ENCODE assay signal across 7 mouse cellular contexts in genomic region chr5:123930508-123930989, GRCm38 (mm10). TPM values are rescaled to one million over a fixed set of nuclear protein-coding genes. Genes with fewer than 3 reads are reported as not detected.
A peak's percentile ranks its signal among the peaks of the same experiment; 100 is the strongest.
DNase-seq lines count a peak whose midpoint lies in the region; ATAC-seq lines count a peak whose summit lies in the region.

Ccdc62 (plus strand) TSS chr5:123930679.

- peaks cover 2% of the 10 kb centered on the region; the same call in 1 of the 2 replicates for H3K4me1 ChIP-seq in intestine, embryonic 16.5 days (ENCODE audit: control insufficient read depth, insufficient read depth, low read length)
- H3K4me1 ChIP-seq in midbrain, embryonic 11.5 days (ENCODE audit: control insufficient read depth, insufficient read depth, low read length): peaks cover 3% of the 10 kb centered on the region; the same call in 1 of the 2 replicates

- H3K9ac ChIP-seq in intestine, embryonic 16.5 days (ENCODE audit: low read depth, low read length): peak within 1 kb of the TSS; percentile 99
- H3K9ac ChIP-seq in midbrain, embryonic 11.5 days (ENCODE audit: low read length): peak within 1 kb of the TSS; percentile 94

- peak within 1 kb of the TSS; percentile 87 for H3K4me2 ChIP-seq in intestine, embryonic 16.5 days (ENCODE audit: low read depth, low read length)
- peak within 1 kb of the TSS; percentile 55 for H3K4me2 ChIP-seq in midbrain, embryonic 11.5 days

- ATAC-seq in intestine, embryonic 16.5 days: peak; percentile 97
- ATAC-seq in midbrain, embryonic 11.5 days (ENCODE audit: low FRiP score): peak; percentile 97

- intact Hi-C loops in left cerebral cortex, postnatal 36 days (cut with DNase I): no loop called here

- peak within 1 kb of the TSS; percentile 85 for H3K27ac ChIP-seq in intestine, embryonic 16.5 days (ENCODE audit: low read length)
- H3K27ac ChIP-seq in midbrain, embryonic 11.5 days (ENCODE audit: low read depth, low read length): peak within 1 kb of the TSS; percentile 67

- DNase-seq in adrenal gland, adult 2 months: peak; percentile 95
- peak; percentile 96 for DNase-seq in embryo, embryonic 11.5 days (ENCODE audit: low read depth, low spot score)
- peak; percentile 91 to 96 for DNase-seq in gastrocnemius, postnatal 4 days (ENCODE audit: low spot score in 2 of 2)
- peak; percentile 90 for DNase-seq in left cerebral cortex, postnatal 36 days (ENCODE audit: low spot score in 2 of 2)
- DNase-seq in midbrain, embryonic 11.5 days (ENCODE audit: low spot score, missing footprints): peak; percentile 99
- peak; percentile 99 for DNase-seq in skeletal muscle tissue, adult 2 months (ENCODE audit: low read depth, low spot score)

- H3K4me3 ChIP-seq in intestine, embryonic 16.5 days (ENCODE audit: low read length): peak within 1 kb of the TSS; percentile 76
- H3K4me3 ChIP-seq in midbrain, embryonic 11.5 days (ENCODE audit: low read depth, low read length): peak within 1 kb of the TSS; percentile 73

- H3K9me3 ChIP-seq in intestine, embryonic 16.5 days (ENCODE audit: control insufficient read depth, low read length): no peaks in the 10 kb centered on the region
- no peaks in the 10 kb centered on the region for H3K9me3 ChIP-seq in midbrain, embryonic 11.5 days (ENCODE audit: control insufficient read depth, low read length)

- H3K27me3 ChIP-seq in intestine, embryonic 16.5 days (replicated peaks; ENCODE audit: control insufficient read depth, insufficient read depth, low read length): no peaks in the 10 kb centered on the region
- H3K27me3 ChIP-seq in midbrain, embryonic 11.5 days (ENCODE audit: control insufficient read depth, insufficient read depth, low read length): no peaks in the 10 kb centered on the region

- WGBS in intestine, embryonic 16.5 days: under 1% methylated on average over 56 of the region's 56 CpGs
- WGBS in midbrain, embryonic 11.5 days: under 1% methylated on average over 56 of the region's 56 CpGs

- peaks cover 8% of the 10 kb centered on the region for H3K36me3 ChIP-seq in intestine, embryonic 16.5 days (ENCODE audit: control insufficient read depth, insufficient read depth, low read length)
- peaks cover 4% of the 10 kb centered on the region; the same call in 1 of the 2 replicates for H3K36me3 ChIP-seq in midbrain, embryonic 11.5 days (ENCODE audit: control insufficient read depth, insufficient read depth, low read length)

RNA-seq across cellular contexts. Expression of gene Ccdc62, which starts in this region (rescaled TPM):
- 1 to 10 TPM; 2.4 to 5.7 TPM for total RNA-seq in adrenal gland, adult 2 months (2021)
- 2.4 and 3.2 TPM in 2 replicates for polyA plus RNA-seq in adrenal gland, adult 2 months (2012; rRNA removed)
- total RNA-seq in gastrocnemius, postnatal 4 days (2021): 1 to 10 TPM; 2.5 to 4.1 TPM
- 5.1 and 5.2 TPM in 2 replicates for polyA plus RNA-seq in intestine, embryonic 16.5 days (2015; fragmentation: Nextera tagmentation; extraction: Ambion mirVana)
- 1 to 10 TPM; 2.0 to 4.2 TPM for total RNA-seq in left cerebral cortex, postnatal 36 days (2021)
- polyA plus RNA-seq in midbrain, embryonic 11.5 days (2014; fragmentation: Nextera tagmentation; extraction: Ambion mirVana): 4.6 and 5.4 TPM in 2 replicates

Comparison
In these comparisons a context has a peak if more than half of its experiments do, and no peak if none do; other contexts are left out.
1. Peak in every context shown above with its lines: DNase-seq, ATAC-seq, H3K4me3 ChIP-seq and H3K27ac ChIP-seq.